Mouse (Mus musculus) liver, embryonic 15.5 days (tissue): ENCODE measurements around the gene Gm10837. TPM values are rescaled to one million over a fixed set of nuclear protein-coding genes. Genes with fewer than 3 reads are reported as not detected.
"Not testable (repeated sequence)": the region's sequence is repeated elsewhere in the genome, so short reads cannot be mapped to it uniquely, and the experiment has no call there.

Experiments used
- ATAC-seq: fragments of 200-750 bp; cut with Nextera tagmentation; 2 replicates; pipeline ENCODE4 v1.8.0; 2017; ENCODE audit warnings: moderate number of reproducible peaks, mild to moderate bottlenecking, moderate library complexity; ENCODE audit not compliant: insufficient read depth
- H3K27ac ChIP-seq: fragments of 300-500 bp; sonication (generic); replicated peaks from 2 replicates; pipeline ENCODE4 v1.5.1; 2015; ENCODE audit warnings: mild to moderate bottlenecking, inconsistent platforms
- H3K27me3 ChIP-seq: fragments of 300-500 bp; sonication (generic); 2 replicates; pipeline ENCODE4 v1.6.1; 2015; ENCODE audit warnings: mild to moderate bottlenecking, inconsistent platforms
- H3K36me3 ChIP-seq: fragments of 300-500 bp; sonication (generic); replicated peaks from 2 replicates; pipeline ENCODE4 v1.6.1; 2015; ENCODE audit warnings: moderate library complexity, mild to moderate bottlenecking, inconsistent platforms
- H3K4me1 ChIP-seq: fragments of 300-500 bp; sonication (generic); replicated peaks from 2 replicates; pipeline ENCODE4 v1.6.1; 2015; ENCODE audit warnings: inconsistent platforms
- H3K4me2 ChIP-seq: fragments of 300-500 bp; sonication (generic); 2 replicates; pipeline ENCODE4 v1.6.1; 2015; ENCODE audit warnings: moderate library complexity, mild to moderate bottlenecking, inconsistent platforms
- H3K4me3 ChIP-seq: fragments of 300-500 bp; sonication (generic); replicated peaks from 2 replicates; pipeline ENCODE4 v1.5.1; 2015; ENCODE audit warnings: mild to moderate bottlenecking, inconsistent platforms
- H3K9ac ChIP-seq: fragments of 300-500 bp; sonication (generic); 2 replicates; pipeline ENCODE4 v1.6.1; 2015; ENCODE audit warnings: moderate library complexity, mild to moderate bottlenecking, inconsistent platforms
- H3K9me3 ChIP-seq: fragments of 300-500 bp; sonication (generic); replicated peaks from 2 replicates; pipeline ENCODE4 v1.6.1; 2016; ENCODE audit warnings: inconsistent platforms
- WGBS: fragments of 180-500 bp; shearing (Covaris S2); methylation state at CpG from one replicate; pipeline ENCODE4 v1.1.7; 2015; ENCODE audit warnings: mixed read lengths; ENCODE audit not compliant: insufficient replicate concordance; 5-methylcytosine and 5-hydroxymethylcytosine counted together
- polyA plus RNA-seq: library from polyadenylated mRNA; unstranded; fragments of >200 nt; fragmentation: Nextera tagmentation; extraction: Ambion mirVana; gene quantifications from 2 replicates; pipeline ENCODE4 v1.2.1, GENCODE M21; 2015

The Gm10837 gene
- polyA plus RNA-seq, 1 experiment from 2014 or later: not detected

- not testable (repeated sequence) for H3K4me3 ChIP-seq, H3K9ac ChIP-seq, ATAC-seq, H3K4me2 ChIP-seq, H3K36me3 ChIP-seq, H3K9me3 ChIP-seq, H3K4me1 ChIP-seq, H3K27ac ChIP-seq
- WGBS: 55% methylated on average over 12 of the region's 12 CpGs
- peaks cover 58% of the 10 kb centered on the region for H3K27me3 ChIP-seq
Measured at GRCm38 (mm10) chr14:122459332-122459731, 31.1 kb upstream of the Gm10837 start.

DNA sequence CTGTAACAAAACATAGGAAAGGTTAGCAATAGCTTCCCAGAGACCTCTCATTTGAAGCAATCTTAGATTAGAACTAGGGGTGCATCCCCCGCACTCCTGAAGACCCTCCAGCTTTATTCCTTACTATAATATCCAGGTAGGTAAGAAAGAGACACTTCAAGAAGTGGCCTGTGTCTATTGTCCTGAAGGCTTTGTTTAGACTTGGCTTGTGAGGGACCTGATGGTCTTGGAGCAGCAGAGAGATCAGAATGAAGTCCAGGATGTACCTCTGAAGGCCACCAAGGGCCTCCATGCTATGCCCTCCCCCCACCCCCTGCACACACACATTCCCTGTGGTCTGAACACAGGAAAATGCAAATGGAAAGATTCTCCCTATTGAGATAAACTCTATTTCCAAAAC lies 30.6 kb upstream of the Gm10837 start:
- Histone ChIP-seq H3K27ac (no peak overlapping the region), H3K9ac (no peak overlapping the region), H3K4me2 (no peak overlapping the region), H3K36me3 (no peaks in the 10 kb centered on the region), H3K27me3 (peaks cover 58% of the 10 kb centered on the region), H3K4me3 (no peak overlapping the region), H3K9me3 (no peaks in the 10 kb centered on the region), H3K4me1 (peaks cover 8% of the 10 kb centered on the region)
- 76% methylated on average over 1 of the region's 1 CpGs for WGBS
- ATAC-seq: no peak

GRCm38 (mm10) chr14:122460226-122460625 lies 30.2 kb upstream of the Gm10837 start:
- peaks cover 13% of the 10 kb centered on the region for H3K4me1 ChIP-seq
- no peaks in the 10 kb centered on the region for H3K9me3 ChIP-seq
- H3K4me3 ChIP-seq: no peak overlapping the region
- no peak overlapping the region for H3K27ac ChIP-seq
- no peak overlapping the region for H3K9ac ChIP-seq
- H3K27me3 ChIP-seq: peaks cover 58% of the 10 kb centered on the region
- H3K36me3 ChIP-seq: no peaks in the 10 kb centered on the region
- no peak overlapping the region for H3K4me2 ChIP-seq
- 43% methylated on average over 5 of the region's 5 CpGs for WGBS
- ATAC-seq: no peak

GRCm38 (mm10) chr14:122461500-122461899 lies 28.9 kb upstream of the Gm10837 start:
- Histone ChIP-seq H3K27me3 (peaks cover 65% of the 10 kb centered on the region), H3K9me3 (no peaks in the 10 kb centered on the region), H3K4me3 (no peak overlapping the region), H3K4me2 (no peak overlapping the region), H3K4me1 (peaks cover 14% of the 10 kb centered on the region), H3K27ac (no peak overlapping the region), H3K36me3 (no peaks in the 10 kb centered on the region), H3K9ac (no peak overlapping the region)
- no peak for ATAC-seq
- 39% methylated on average over 3 of the region's 3 CpGs for WGBS

GRCm38 (mm10) chr14:122461966-122462365 lies 28.4 kb upstream of the Gm10837 start:
- Histone ChIP-seq H3K36me3 (no peaks in the 10 kb centered on the region), H3K27me3 (peaks cover 70% of the 10 kb centered on the region), H3K27ac (no peak overlapping the region), H3K4me2 (no peak overlapping the region), H3K9me3 (no peaks in the 10 kb centered on the region), H3K4me1 (peaks cover 14% of the 10 kb centered on the region), H3K4me3 (no peak overlapping the region), H3K9ac (no peak overlapping the region)
- no peak for ATAC-seq
- WGBS: 32% methylated on average over 9 of the region's 9 CpGs

GRCm38 (mm10) chr14:122462689-122463079 lies 27.7 kb upstream of the Gm10837 start:
- no peak overlapping the region for H3K4me2 ChIP-seq
- WGBS: 19% methylated on average over 17 of the region's 17 CpGs

DNA sequence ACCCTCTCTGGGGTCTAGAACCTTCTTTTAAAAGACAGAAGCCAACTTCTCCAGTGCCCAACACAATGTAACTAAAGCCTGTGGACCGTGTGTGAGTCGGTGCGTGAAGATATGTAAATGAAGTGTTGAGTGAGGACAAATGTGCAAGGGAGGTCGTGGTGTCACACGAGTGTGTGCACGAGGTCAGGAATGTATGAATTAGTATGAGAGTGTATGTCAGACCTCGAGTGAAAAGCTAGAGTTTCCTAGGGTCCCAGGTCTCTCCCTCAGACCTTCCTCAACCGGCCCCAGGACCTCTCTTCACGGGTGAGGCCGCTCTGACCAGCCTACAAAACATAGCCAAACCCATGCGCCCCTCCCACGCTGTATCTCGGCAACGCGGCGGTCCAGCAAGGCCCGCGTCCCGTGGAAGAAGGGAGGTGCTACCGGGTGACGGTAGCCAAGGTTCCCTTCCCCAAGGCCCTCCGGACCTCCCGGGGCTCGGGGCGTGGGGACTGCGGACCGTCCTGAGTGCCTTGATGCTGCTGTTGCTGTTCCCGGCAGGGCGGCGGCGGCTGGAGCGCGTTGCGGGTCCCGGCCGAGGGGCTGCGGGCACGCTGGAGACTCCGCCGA lies 27.2 kb upstream of the Gm10837 start:
- Histone ChIP-seq H3K4me3 (peak overlapping the region; percentile 49), H3K36me3 (no peaks in the 10 kb centered on the region), H3K9me3 (no peaks in the 10 kb centered on the region), H3K9ac (no peak overlapping the region), H3K4me2 (peak overlapping the region; percentile 74), H3K4me1 (peaks cover 14% of the 10 kb centered on the region), H3K27me3 (peaks cover 82% of the 10 kb centered on the region), H3K27ac (no peak overlapping the region)
- 2% methylated on average over 40 of the region's 40 CpGs for WGBS
- no peak for ATAC-seq

More at GRCm38 (mm10) chr14:122462689-122463079, 27.7 kb upstream of the Gm10837 start:
- Histone ChIP-seq H3K9me3 (no peaks in the 10 kb centered on the region), H3K27ac (no peak overlapping the region), H3K4me3 (no peak overlapping the region), H3K9ac (no peak overlapping the region), H3K27me3 (peaks cover 77% of the 10 kb centered on the region), H3K4me1 (peaks cover 14% of the 10 kb centered on the region), H3K36me3 (no peaks in the 10 kb centered on the region)
- no peak for ATAC-seq

- H3K36me3 ChIP-seq, H3K9ac ChIP-seq, H3K27ac ChIP-seq, ATAC-seq, H3K9me3 ChIP-seq: not testable (repeated sequence)
- Histone ChIP-seq H3K27me3 (peaks cover 88% of the 10 kb centered on the region), H3K4me3 (peak overlapping the region; percentile 49), H3K4me2 (peak overlapping the region; percentile 74), H3K4me1 (peaks cover 14% of the 10 kb centered on the region)
- under 1% methylated on average over 58 of the region's 58 CpGs for WGBS
Measured at GRCm38 (mm10) chr14:122463734-122464341, 26.5 kb upstream of the Gm10837 start.

DNA sequence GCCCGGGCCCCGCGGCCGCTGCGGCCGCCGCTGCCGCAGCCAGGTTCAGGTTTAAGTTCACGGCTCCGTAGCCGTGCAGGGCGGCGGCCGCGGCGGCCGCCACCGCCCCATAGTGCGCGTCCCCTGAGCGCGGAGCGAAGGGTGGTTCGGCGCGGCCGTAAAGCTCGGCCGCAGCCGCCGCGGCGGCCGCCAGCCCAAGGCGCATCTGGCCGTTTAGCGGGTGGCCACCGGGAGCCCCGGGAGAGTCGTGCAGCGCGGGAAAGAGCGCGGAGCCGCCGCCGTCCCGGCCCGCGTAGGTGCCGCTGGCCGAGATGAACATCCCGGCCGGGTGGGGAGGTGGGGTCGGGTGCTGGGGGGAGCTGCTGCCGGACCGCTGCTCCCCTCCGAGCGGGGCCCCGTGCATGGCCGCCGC lies 26.0 kb upstream of the Gm10837 start:
- no peaks in the 10 kb centered on the region for H3K36me3 ChIP-seq
- ATAC-seq: no peak
- peak overlapping the region; percentile 49 for H3K4me3 ChIP-seq
- H3K4me2 ChIP-seq: peak overlapping the region; percentile 74
- H3K27ac ChIP-seq: no peak overlapping the region
- H3K4me1 ChIP-seq: peaks cover 14% of the 10 kb centered on the region
- H3K9me3 ChIP-seq: no peaks in the 10 kb centered on the region
- under 1% methylated on average over 60 of the region's 62 CpGs for WGBS
- H3K27me3 ChIP-seq: peaks cover 94% of the 10 kb centered on the region
- H3K9ac ChIP-seq: no peak overlapping the region

DNA sequence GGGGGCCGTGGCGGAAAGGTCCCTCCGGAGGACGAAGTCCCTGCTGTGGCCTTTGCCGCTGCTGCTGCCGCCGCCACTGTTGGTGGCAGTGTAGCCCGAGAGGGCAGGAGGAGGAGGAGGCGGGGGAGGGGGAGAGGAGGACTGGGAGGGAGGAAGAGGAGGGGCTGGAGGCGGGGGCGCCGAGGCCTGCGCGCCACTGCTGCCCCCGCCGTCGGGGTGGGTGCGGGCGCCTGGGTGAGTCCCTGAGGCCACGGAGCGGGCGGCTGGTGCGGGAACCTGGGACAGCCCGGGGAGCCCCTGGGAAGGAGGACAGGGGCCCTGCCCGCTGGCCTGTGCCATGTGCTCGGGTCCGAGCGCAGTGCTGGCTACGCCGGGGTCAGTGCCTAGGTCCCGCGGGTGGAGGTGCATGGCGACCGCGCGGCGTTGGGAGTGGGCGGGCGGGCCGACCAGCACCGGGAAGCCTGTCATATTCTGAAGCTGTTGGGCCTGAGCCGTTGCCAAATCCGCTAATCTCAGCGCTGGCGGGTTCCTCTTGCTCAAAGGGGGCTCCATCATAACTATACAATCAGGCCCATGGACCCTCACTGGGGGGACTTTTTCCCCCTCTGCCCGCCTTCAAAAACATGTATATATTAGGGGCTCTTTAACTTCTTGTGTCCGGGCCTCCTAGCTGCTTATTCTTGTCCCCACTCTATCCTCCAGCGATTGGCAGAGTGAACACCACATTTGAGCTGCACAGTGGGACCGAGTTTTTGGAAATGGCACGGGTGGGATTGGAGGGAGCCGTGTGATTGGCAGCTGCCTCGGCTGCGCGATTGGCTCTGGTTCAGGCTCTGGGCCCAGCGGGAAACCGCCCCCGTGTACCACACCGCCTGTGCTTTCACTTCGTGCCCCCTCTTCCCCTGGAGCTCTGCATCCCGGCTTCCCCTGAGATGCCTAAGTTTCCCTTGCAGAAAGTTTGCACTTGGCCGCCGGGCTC lies 25.3 kb upstream of the Gm10837 start, which contains the start of gene Zic5:
Gene Zic5 (minus strand): TSS at position 915 of the 979 bp plus-strand sequence.
- Histone ChIP-seq H3K27me3 (peaks cover 95% of the 10 kb centered on the region), H3K4me1 (peaks cover 14% of the 10 kb centered on the region), H3K27ac (no peak within 1 kb of the TSS), H3K36me3 (no peaks in the 10 kb centered on the region), H3K4me2 (peak within 1 kb of the TSS; percentile 74), H3K9me3 (no peaks in the 10 kb centered on the region), H3K9ac (no peak within 1 kb of the TSS), H3K4me3 (peak within 1 kb of the TSS; percentile 49)
- WGBS: 2% methylated on average over 62 of the region's 62 CpGs
- no peak; the same call in 1 of the 2 replicates for ATAC-seq

GRCm38 (mm10) chr14:122465931-122466490 lies 24.4 kb upstream of the Gm10837 start:
- Histone ChIP-seq H3K4me2 (no peak overlapping the region), H3K36me3 (no peaks in the 10 kb centered on the region), H3K9ac (no peak overlapping the region), H3K4me3 (no peak overlapping the region), H3K4me1 (peaks cover 14% of the 10 kb centered on the region), H3K27me3 (peaks cover 98% of the 10 kb centered on the region), H3K9me3 (no peaks in the 10 kb centered on the region), H3K27ac (no peak overlapping the region)
- WGBS: 16% methylated on average over 13 of the region's 13 CpGs
- ATAC-seq: no peak
